Mouse (Mus musculus) spleen, adult 2 months (tissue): ENCODE measurements around the gene Ehbp1. TPM values are rescaled to one million over a fixed set of nuclear protein-coding genes. Genes with fewer than 3 reads are reported as not detected.
A peak's percentile ranks its signal among the peaks of the same experiment; 100 is the strongest.

Experiments used
- DNase-seq, 2 experiments: peaks; one replicate each; pipeline versions ENCODE4 v3.0.0 to v3.0.0-alpha.2; 2012 to 2021; ENCODE audit warnings: low spot score in 2 of 2, low read depth in 1 of 2
- H3K27ac ChIP-seq: fragments of 200-500 bp; 2 replicates; pipeline ENCODE4 v1.5.1; 2012; ENCODE audit warnings: low read length, inconsistent platforms; ENCODE audit not compliant: insufficient read depth
- H3K27me3 ChIP-seq: fragments of 200-500 bp; 2 replicates; pipeline ENCODE4 v1.6.1; 2012; ENCODE audit warnings: mild to moderate bottlenecking, moderate library complexity, low read length, inconsistent platforms; ENCODE audit not compliant: control insufficient read depth, insufficient read depth
- H3K36me3 ChIP-seq: fragments of 200-500 bp; 2 replicates; pipeline ENCODE4 v1.6.1; 2012; ENCODE audit warnings: mild to moderate bottlenecking, low read length, inconsistent platforms; ENCODE audit not compliant: control insufficient read depth, insufficient read depth
- H3K4me1 ChIP-seq: fragments of 200-500 bp; 2 replicates; pipeline ENCODE4 v1.6.1; 2011; ENCODE audit warnings: inconsistent platforms; ENCODE audit not compliant: control insufficient read depth, insufficient read depth, insufficient read length
- H3K4me3 ChIP-seq: fragments of 200-500 bp; 2 replicates; pipeline ENCODE4 v1.5.1; 2011; ENCODE audit warnings: mild to moderate bottlenecking, inconsistent platforms; ENCODE audit not compliant: insufficient read depth, insufficient read length; ENCODE audit errors: extremely low read depth
- CTCF ChIP-seq: fragments of 200-500 bp; IDR thresholded peaks from 2 replicates; pipeline ENCODE4 v1.5.1; 2011; ENCODE audit warnings: mild to moderate bottlenecking, inconsistent platforms; ENCODE audit not compliant: insufficient read depth, insufficient read length, insufficient replicate concordance; ENCODE audit errors: extremely low read depth
- POLR2A ChIP-seq: fragments of 200-500 bp; IDR thresholded peaks from 2 replicates; pipeline ENCODE4 v1.6.1; 2011; ENCODE audit warnings: low read depth, low read length, inconsistent platforms
- WGBS: fragments of 180-500 bp; shearing (Covaris S2); methylation state at CpG from one replicate; pipeline ENCODE4 v1.1.7; 2018; 5-methylcytosine and 5-hydroxymethylcytosine counted together
- polyA plus RNA-seq: library from polyadenylated mRNA; depleted of rRNA; stranded (reverse); fragments of >200 nt; gene quantifications from 2 replicates; pipeline ENCODE4 v1.2.3, GENCODE M21; 2012

Ehbp1 gene
- polyA plus RNA-seq, 1 experiment: 0.36 TPM

- TF ChIP-seq CTCF (no peak), POLR2A (no peak)
Observed at GRCm38 (mm10) chr11:22267014-22267413, 75.1 kb downstream of the Ehbp1 start.

DNA sequence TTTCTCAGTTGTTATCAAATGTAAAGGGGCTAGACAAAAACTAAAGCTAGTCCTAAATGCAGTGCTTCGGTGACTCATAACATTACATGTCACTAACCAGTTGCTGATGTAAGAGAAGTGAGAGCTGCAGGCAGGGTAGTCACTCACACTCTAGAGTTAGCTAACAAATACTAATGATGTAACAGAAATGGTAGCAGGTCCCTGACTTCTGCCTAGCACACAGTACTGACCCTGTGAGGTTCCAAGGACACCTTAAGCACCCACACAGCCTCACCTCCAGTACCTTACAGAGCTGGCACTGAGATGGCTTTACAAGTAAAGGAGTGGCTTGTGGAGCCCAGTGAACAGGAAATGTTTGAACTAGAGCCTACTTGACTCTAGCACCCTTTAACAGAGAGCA is 86.7 kb downstream of the Ehbp1 start:
- no peak for DNase-seq
- 87% methylated on average over 1 of the region's 1 CpGs for whole genome bisulfite sequencing
- H3K4me1 ChIP-seq: no peaks in the 10 kb centered on the region
- no peaks in the 10 kb centered on the region for H3K36me3 ChIP-seq
- no peak for TF ChIP-seq CTCF
- TF ChIP-seq POLR2A: no peak
- H3K4me3 ChIP-seq: no peak overlapping the region
- H3K27me3 ChIP-seq: no peaks in the 10 kb centered on the region
- H3K27ac ChIP-seq: no peak overlapping the region

More at GRCm38 (mm10) chr11:22267014-22267413, 75.1 kb downstream of the Ehbp1 start:
- Histone ChIP-seq H3K4me1 (no peaks in the 10 kb centered on the region), H3K27ac (no peak overlapping the region), H3K4me3 (no peak overlapping the region), H3K36me3 (no peaks in the 10 kb centered on the region), H3K27me3 (no peaks in the 10 kb centered on the region)
- no peak for DNase-seq

DNA sequence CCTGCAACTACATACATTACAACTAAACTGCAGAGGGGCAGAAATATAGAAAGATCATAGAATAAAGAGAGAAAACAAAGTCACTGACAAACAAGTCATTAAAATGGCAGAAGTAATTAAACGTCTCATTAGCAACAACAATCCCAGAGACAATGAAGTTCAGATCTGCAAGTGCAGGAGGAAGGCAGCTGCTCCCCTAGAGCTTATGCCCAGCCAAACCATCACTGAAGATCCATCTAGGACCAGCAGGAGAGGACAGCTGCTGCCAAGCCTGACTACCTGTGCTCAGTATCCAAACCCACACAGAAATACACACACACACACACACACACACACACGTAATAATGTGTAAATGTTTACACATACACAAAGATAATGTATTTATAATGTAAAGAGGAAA is 92.7 kb downstream of the Ehbp1 start:
- Histone ChIP-seq H3K4me1 (no peaks in the 10 kb centered on the region), H3K4me3 (no peak overlapping the region), H3K36me3 (no peaks in the 10 kb centered on the region), H3K27me3 (no peaks in the 10 kb centered on the region), H3K27ac (no peak overlapping the region)
- WGBS: 87% methylated on average over 2 of the region's 2 CpGs
- TF ChIP-seq CTCF (no peak), POLR2A (no peak)
- no peak for DNase-seq

GRCm38 (mm10) chr11:22247736-22248135 is 94.4 kb downstream of the Ehbp1 start:
- no peak overlapping the region for H3K4me3 ChIP-seq
- WGBS: 81% methylated on average over 4 of the region's 4 CpGs
- H3K27me3 ChIP-seq: no peaks in the 10 kb centered on the region
- no peak for TF ChIP-seq POLR2A
- no peak for TF ChIP-seq CTCF
- no peak overlapping the region for H3K27ac ChIP-seq
- DNase-seq: no peak
- no peaks in the 10 kb centered on the region for H3K4me1 ChIP-seq
- H3K36me3 ChIP-seq: no peaks in the 10 kb centered on the region

GRCm38 (mm10) chr11:22247069-22247468 is 95.0 kb downstream of the Ehbp1 start:
- Histone ChIP-seq H3K27ac (no peak overlapping the region), H3K27me3 (no peaks in the 10 kb centered on the region), H3K36me3 (no peaks in the 10 kb centered on the region), H3K4me3 (no peak overlapping the region), H3K4me1 (no peaks in the 10 kb centered on the region)
- no peak for DNase-seq
- TF ChIP-seq CTCF (no peak), POLR2A (no peak)

- Histone ChIP-seq H3K4me3 (no peak overlapping the region), H3K36me3 (no peaks in the 10 kb centered on the region), H3K27me3 (no peaks in the 10 kb centered on the region), H3K4me1 (no peaks in the 10 kb centered on the region), H3K27ac (no peak overlapping the region)
- WGBS: 82% methylated on average over 5 of the region's 5 CpGs
- DNase-seq: no peak
- TF ChIP-seq POLR2A (no peak), CTCF (no peak)
Observed at GRCm38 (mm10) chr11:22235558-22235957, 106.5 kb downstream of the Ehbp1 start.

GRCm38 (mm10) chr11:22234739-22235138 is 107.4 kb downstream of the Ehbp1 start:
- 50% methylated on average over 1 of the region's 1 CpGs for WGBS
- H3K27ac ChIP-seq: no peak overlapping the region
- TF ChIP-seq CTCF (peak; percentile 9; the same call in 1 of the 2 replicates), POLR2A (no peak)
- H3K27me3 ChIP-seq: no peaks in the 10 kb centered on the region
- H3K4me1 ChIP-seq: no peaks in the 10 kb centered on the region
- no peak overlapping the region for H3K4me3 ChIP-seq
- DNase-seq: no peak
- no peaks in the 10 kb centered on the region for H3K36me3 ChIP-seq
